Mouse (Mus musculus): ENCODE measurements around the gene 4930442H23Rik.

DNA sequence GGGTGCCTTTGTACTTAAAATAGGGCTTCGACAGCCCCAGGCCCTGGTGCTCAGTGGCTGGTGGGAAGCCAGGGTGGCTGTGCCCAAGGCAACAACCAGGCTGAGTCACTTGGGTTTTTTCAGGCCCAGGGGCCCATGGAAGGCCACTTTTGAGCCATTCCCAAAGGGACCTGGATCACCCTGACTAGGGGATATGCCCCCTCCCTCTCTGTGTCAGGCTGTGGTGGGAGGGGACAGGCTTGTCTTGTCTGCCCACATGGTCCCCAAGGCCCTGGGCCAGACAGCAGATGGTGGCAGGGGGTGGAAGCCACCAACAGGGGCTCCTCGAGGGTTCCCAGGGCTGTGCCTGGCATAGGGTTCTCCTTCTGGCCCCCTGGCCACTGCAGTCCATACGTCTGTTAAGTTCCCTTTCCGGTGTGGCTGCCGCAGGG lies 41.1 kb downstream of the 4930442H23Rik start:
- TF ChIP-seq CTCF (IDR thresholded peaks at IDR 0.05; ENCODE audit: control insufficient read depth, insufficient read depth, insufficient read length) (no peak), MAX (IDR thresholded peaks at IDR 0.05) (peak; percentile 6)
